Mouse (Mus musculus): ENCODE measurements around the gene Mrpl39. TPM values are rescaled to one million over a fixed set of nuclear protein-coding genes. Genes with fewer than 3 reads are reported as not detected.
A peak's percentile ranks its signal among the peaks of the same experiment; 100 is the strongest.

Gene Mrpl39
- polyA plus RNA-seq, 1 experiment from 2014 or later, result 50.7 TPM

GRCm38 (mm10) chr16:84713926-84714325, 21.6 kb downstream of the Mrpl39 start:
- H3K4me3 ChIP-seq (ENCODE audit: low read length), result no peak overlapping the region
- WGBS, result 79% methylated on average over 4 of the region's 4 CpGs
- no peak overlapping the region for H3K9ac ChIP-seq (replicated peaks; ENCODE audit: low read length)
- H3K4me1 ChIP-seq (ENCODE audit: insufficient read depth, low read length), result no peaks in the 10 kb centered on the region
- H3K27ac ChIP-seq (ENCODE audit: low read length), result no peak overlapping the region
- no peak for ATAC-seq (ENCODE audit: low FRiP score, low TSS enrichment)
- no peak overlapping the region for H3K4me2 ChIP-seq (replicated peaks; ENCODE audit: low read depth, low read length)
- H3K27me3 ChIP-seq (ENCODE audit: insufficient read depth, low read length), result no peaks in the 10 kb centered on the region
- no peaks in the 10 kb centered on the region for H3K9me3 ChIP-seq (ENCODE audit: low read length)
- 0 out of 2 replicates have a peak, but pooled peaks cover 12% of the 10 kb centered on the region for H3K36me3 ChIP-seq (ENCODE audit: insufficient read depth, low read length)

GRCm38 (mm10) chr16:84713156-84713555, 22.4 kb downstream of the Mrpl39 start:
- Histone ChIP-seq H3K36me3 (ENCODE audit: insufficient read depth, low read length) (0 out of 2 replicates have a peak, but pooled peaks cover 6% of the 10 kb centered on the region), H3K4me3 (ENCODE audit: low read length) (no peak overlapping the region), H3K9ac (replicated peaks; ENCODE audit: low read length) (no peak overlapping the region), H3K4me2 (replicated peaks; ENCODE audit: low read depth, low read length) (no peak overlapping the region), H3K9me3 (ENCODE audit: low read length) (no peaks in the 10 kb centered on the region), H3K27ac (ENCODE audit: low read length) (no peak overlapping the region), H3K4me1 (ENCODE audit: insufficient read depth, low read length) (no peaks in the 10 kb centered on the region), H3K27me3 (ENCODE audit: insufficient read depth, low read length) (no peaks in the 10 kb centered on the region)
- ATAC-seq (ENCODE audit: low FRiP score, low TSS enrichment), result no peak
- 78% methylated on average over 4 of the region's 4 CpGs for WGBS

DNA sequence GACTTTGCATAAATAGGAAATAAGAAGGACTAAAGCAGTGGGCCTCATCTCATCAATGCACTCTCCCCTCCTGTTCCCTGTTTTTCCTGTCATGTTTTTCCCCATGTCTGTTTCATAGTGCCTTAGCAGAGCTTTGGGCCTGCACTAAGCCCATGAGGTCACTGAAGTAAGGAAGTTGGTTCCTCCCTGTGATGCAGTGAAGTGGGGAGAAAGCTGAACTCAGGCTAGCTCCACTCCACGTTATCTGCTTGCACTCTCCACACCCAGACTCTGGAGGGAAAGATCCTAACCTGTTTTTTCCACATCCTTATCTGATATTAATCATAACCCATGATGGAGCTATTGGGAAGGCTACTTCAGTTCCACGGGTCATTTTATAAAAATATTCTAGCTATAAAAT, 26.9 kb downstream of the Mrpl39 start:
- Histone ChIP-seq H3K27me3 (ENCODE audit: insufficient read depth, low read length) (no peaks in the 10 kb centered on the region), H3K4me3 (ENCODE audit: low read length) (no peak overlapping the region), H3K9ac (replicated peaks; ENCODE audit: low read length) (no peak overlapping the region), H3K36me3 (ENCODE audit: insufficient read depth, low read length) (no peaks in the 10 kb centered on the region), H3K4me2 (replicated peaks; ENCODE audit: low read depth, low read length) (no peak overlapping the region), H3K27ac (ENCODE audit: low read length) (no peak overlapping the region), H3K4me1 (ENCODE audit: insufficient read depth, low read length) (0 out of 2 replicates have a peak, but pooled peaks cover 3% of the 10 kb centered on the region), H3K9me3 (ENCODE audit: low read length) (no peaks in the 10 kb centered on the region)
- WGBS, result 73% methylated on average over 2 of the region's 2 CpGs
- no peak for ATAC-seq (ENCODE audit: low FRiP score, low TSS enrichment)

- ATAC-seq (ENCODE audit: low FRiP score, low TSS enrichment), result no peak
Observed at GRCm38 (mm10) chr16:84707802-84708201, 27.7 kb downstream of the Mrpl39 start.

GRCm38 (mm10) chr16:84706571-84706970, 29.0 kb downstream of the Mrpl39 start:
- H3K4me2 ChIP-seq (replicated peaks; ENCODE audit: low read depth, low read length), result no peak overlapping the region
- no peak overlapping the region for H3K27ac ChIP-seq (ENCODE audit: low read length)
- H3K9me3 ChIP-seq (ENCODE audit: low read length), result no peaks in the 10 kb centered on the region
- H3K36me3 ChIP-seq (ENCODE audit: insufficient read depth, low read length), result no peaks in the 10 kb centered on the region
- H3K4me1 ChIP-seq (ENCODE audit: insufficient read depth, low read length), result 0 out of 2 replicates have a peak, but pooled peaks cover 4% of the 10 kb centered on the region
- no peaks in the 10 kb centered on the region for H3K27me3 ChIP-seq (ENCODE audit: insufficient read depth, low read length)
- ATAC-seq (ENCODE audit: low FRiP score, low TSS enrichment), result no peak
- H3K9ac ChIP-seq (replicated peaks; ENCODE audit: low read length), result no peak overlapping the region
- WGBS, result 86% methylated on average over 6 of the region's 6 CpGs
- H3K4me3 ChIP-seq (ENCODE audit: low read length), result no peak overlapping the region

More at GRCm38 (mm10) chr16:84707802-84708201, 27.7 kb downstream of the Mrpl39 start:
- no peak overlapping the region for H3K27ac ChIP-seq (ENCODE audit: low read length)
- no peak overlapping the region for H3K9ac ChIP-seq (replicated peaks; ENCODE audit: low read length)
- H3K4me3 ChIP-seq (ENCODE audit: low read length), result no peak overlapping the region
- H3K27me3 ChIP-seq (ENCODE audit: insufficient read depth, low read length), result no peaks in the 10 kb centered on the region
- no peak overlapping the region for H3K4me2 ChIP-seq (replicated peaks; ENCODE audit: low read depth, low read length)
- WGBS, result 67% methylated on average over 4 of the region's 4 CpGs
- no peaks in the 10 kb centered on the region for H3K9me3 ChIP-seq (ENCODE audit: low read length)
- H3K36me3 ChIP-seq (ENCODE audit: insufficient read depth, low read length), result no peaks in the 10 kb centered on the region
- 0 out of 2 replicates have a peak, but pooled peaks cover 4% of the 10 kb centered on the region for H3K4me1 ChIP-seq (ENCODE audit: insufficient read depth, low read length)

DNA sequence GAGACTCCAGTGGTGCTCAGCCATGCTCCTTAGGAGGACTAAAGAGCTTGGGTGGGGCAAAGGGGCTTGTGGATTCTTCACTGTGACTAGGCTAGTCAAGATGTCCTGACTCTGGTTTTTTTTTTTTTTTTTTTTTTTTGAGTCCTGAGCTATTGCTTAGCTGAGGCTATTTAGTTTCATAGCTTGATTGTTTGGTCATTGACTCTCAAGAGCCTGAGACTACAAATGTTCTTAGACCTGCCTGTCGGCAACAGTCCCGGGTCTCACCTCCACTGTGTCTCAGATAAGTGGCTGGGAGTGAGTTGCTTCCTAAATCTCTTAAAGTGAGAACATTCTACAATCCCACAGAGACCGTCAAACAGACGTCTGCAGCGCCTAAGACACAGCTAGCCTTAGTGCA, 30.0 kb downstream of the Mrpl39 start:
- Histone ChIP-seq H3K9me3 (ENCODE audit: low read length) (no peaks in the 10 kb centered on the region), H3K36me3 (ENCODE audit: insufficient read depth, low read length) (no peaks in the 10 kb centered on the region), H3K27me3 (ENCODE audit: insufficient read depth, low read length) (no peaks in the 10 kb centered on the region), H3K27ac (ENCODE audit: low read length) (no peak overlapping the region), H3K9ac (replicated peaks; ENCODE audit: low read length) (no peak overlapping the region), H3K4me3 (ENCODE audit: low read length) (no peak overlapping the region), H3K4me1 (ENCODE audit: insufficient read depth, low read length) (0 out of 2 replicates have a peak, but pooled peaks cover 4% of the 10 kb centered on the region), H3K4me2 (replicated peaks; ENCODE audit: low read depth, low read length) (no peak overlapping the region)
- no peak for ATAC-seq (ENCODE audit: low FRiP score, low TSS enrichment)
- WGBS, result 74% methylated on average over 5 of the region's 5 CpGs

GRCm38 (mm10) chr16:84704661-84705240, 30.8 kb downstream of the Mrpl39 start:
- Histone ChIP-seq H3K4me1 (ENCODE audit: insufficient read depth, low read length) (0 out of 2 replicates have a peak, but pooled peaks cover 4% of the 10 kb centered on the region), H3K36me3 (ENCODE audit: insufficient read depth, low read length) (no peaks in the 10 kb centered on the region), H3K27me3 (ENCODE audit: insufficient read depth, low read length) (no peaks in the 10 kb centered on the region), H3K9ac (replicated peaks; ENCODE audit: low read length) (no peak overlapping the region), H3K4me3 (ENCODE audit: low read length) (no peak overlapping the region), H3K4me2 (replicated peaks; ENCODE audit: low read depth, low read length) (no peak overlapping the region), H3K9me3 (ENCODE audit: low read length) (no peaks in the 10 kb centered on the region), H3K27ac (ENCODE audit: low read length) (no peak overlapping the region)
- WGBS, result 51% methylated on average over 8 of the region's 8 CpGs
- no peak for ATAC-seq (ENCODE audit: low FRiP score, low TSS enrichment)

DNA sequence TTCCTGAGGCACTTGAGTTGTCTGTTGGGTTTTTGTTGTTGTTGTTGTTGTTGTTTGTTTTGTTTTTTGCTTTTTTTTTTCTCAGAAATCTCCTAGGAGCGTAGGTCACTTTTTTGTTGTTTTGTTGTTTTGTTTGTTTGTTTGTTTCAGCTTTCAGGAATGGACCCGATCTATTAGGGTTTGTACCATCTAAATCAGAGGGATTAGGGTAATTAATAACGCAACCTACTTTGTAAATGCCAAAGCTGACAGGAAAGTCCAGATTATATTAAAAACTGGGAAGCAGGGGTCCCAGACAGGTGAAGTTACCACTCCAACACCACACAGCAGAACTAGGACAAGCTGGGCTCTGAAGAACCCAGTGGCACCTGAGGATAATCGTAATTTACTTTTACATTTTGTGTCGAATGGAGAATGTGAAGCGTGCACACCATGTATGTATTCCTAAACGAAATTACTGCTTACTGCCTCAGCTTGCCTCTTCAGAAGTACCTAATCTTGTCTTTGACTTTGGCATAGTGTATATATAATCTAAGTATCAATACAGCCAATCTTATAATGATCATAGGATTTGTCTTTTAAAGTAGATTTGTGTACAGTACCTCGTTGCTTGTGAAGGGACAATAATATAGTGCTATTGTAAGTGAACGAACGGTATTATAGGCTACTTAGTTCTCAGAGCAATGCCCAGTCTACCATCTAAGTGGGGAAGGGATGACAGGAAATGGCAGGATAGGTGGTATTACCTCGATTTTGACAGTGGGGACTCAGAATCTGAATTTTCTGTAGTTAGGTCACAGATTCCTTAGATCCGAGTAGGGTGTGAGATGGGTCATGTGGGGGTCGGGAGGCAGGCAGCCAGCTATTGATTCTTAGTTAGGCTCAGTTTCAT, 31.5 kb downstream of the Mrpl39 start:
- H3K9me3 ChIP-seq (ENCODE audit: low read length), result no peaks in the 10 kb centered on the region
- ATAC-seq (ENCODE audit: low FRiP score, low TSS enrichment), result no peak
- H3K4me2 ChIP-seq (replicated peaks; ENCODE audit: low read depth, low read length), result peak overlapping the region; percentile 99
- 0 out of 2 replicates have a peak, but pooled peaks cover 4% of the 10 kb centered on the region for H3K4me1 ChIP-seq (ENCODE audit: insufficient read depth, low read length)
- WGBS, result 58% methylated on average over 13 of the region's 13 CpGs
- H3K9ac ChIP-seq (replicated peaks; ENCODE audit: low read length), result peak overlapping the region; percentile 76; the same call in 1 of the 2 replicates
- no peaks in the 10 kb centered on the region for H3K36me3 ChIP-seq (ENCODE audit: insufficient read depth, low read length)
- peak overlapping the region; percentile 71 for H3K4me3 ChIP-seq (ENCODE audit: low read length)
- no peaks in the 10 kb centered on the region for H3K27me3 ChIP-seq (ENCODE audit: insufficient read depth, low read length)
- no peak overlapping the region for H3K27ac ChIP-seq (ENCODE audit: low read length)

- Histone ChIP-seq H3K9me3 (ENCODE audit: low read length) (no peaks in the 10 kb centered on the region), H3K9ac (replicated peaks; ENCODE audit: low read length) (peak overlapping the region; percentile 76), H3K27me3 (ENCODE audit: insufficient read depth, low read length) (no peaks in the 10 kb centered on the region), H3K36me3 (ENCODE audit: insufficient read depth, low read length) (no peaks in the 10 kb centered on the region), H3K4me2 (replicated peaks; ENCODE audit: low read depth, low read length) (peak overlapping the region; percentile 99), H3K27ac (ENCODE audit: low read length) (no peak overlapping the region), H3K4me1 (ENCODE audit: insufficient read depth, low read length) (0 out of 2 replicates have a peak, but pooled peaks cover 4% of the 10 kb centered on the region), H3K4me3 (ENCODE audit: low read length) (peak overlapping the region; percentile 71)
- WGBS, result under 1% methylated on average over 54 of the region's 55 CpGs
- peak; percentile 93 for ATAC-seq (ENCODE audit: low FRiP score, low TSS enrichment)
Observed at GRCm38 (mm10) chr16:84703129-84703768, 32.3 kb downstream of the Mrpl39 start.
